Mouse (Mus musculus) left cerebral cortex, adult 8-10 months (tissue): ENCODE results near the gene Vill. TPM values are rescaled to one million over a fixed set of nuclear protein-coding genes. Genes with fewer than 3 reads are reported as not detected.

Experiments used
- DNase-seq, 2 experiments: peaks; one replicate each; pipeline ENCODE4 v3.0.0; 2022; ENCODE audit warnings: low spot score in 2 of 2
- total RNA-seq, 4 experiments: library from RNA; stranded (reverse); gene quantifications; 2 replicates each; pipeline ENCODE4 v1.2.4; 2022

Gene Vill
- total RNA-seq, 4 experiments from 2014 or later = 5.3 to 7.6 (median 7.3) TPM

GRCm38 (mm10) chr9:119034676-119035665 is 17.6 kb upstream of the Vill start:
- DNase-seq = no peak

DNA sequence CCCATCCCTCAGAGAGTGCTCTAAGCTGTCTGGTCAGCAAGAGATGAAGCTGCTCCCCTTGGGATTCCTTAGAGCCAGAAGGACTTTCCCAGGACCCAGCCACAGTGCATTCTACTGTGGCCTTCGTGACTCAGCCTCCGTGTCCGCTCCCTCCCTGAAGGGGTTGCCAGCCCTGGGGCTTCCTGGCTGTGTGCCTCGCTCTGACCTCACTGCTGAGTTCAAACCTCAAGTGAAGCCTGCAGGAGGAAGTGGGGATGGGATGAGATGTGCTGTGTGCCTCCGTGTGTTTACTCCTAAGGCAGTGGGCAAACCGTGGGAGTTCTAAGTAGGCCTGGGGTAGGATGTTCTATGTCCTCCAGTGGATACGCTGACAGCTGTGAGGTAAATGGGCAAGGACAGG is 16.7 kb upstream of the Vill start:
- DNase-seq = no peak

DNA sequence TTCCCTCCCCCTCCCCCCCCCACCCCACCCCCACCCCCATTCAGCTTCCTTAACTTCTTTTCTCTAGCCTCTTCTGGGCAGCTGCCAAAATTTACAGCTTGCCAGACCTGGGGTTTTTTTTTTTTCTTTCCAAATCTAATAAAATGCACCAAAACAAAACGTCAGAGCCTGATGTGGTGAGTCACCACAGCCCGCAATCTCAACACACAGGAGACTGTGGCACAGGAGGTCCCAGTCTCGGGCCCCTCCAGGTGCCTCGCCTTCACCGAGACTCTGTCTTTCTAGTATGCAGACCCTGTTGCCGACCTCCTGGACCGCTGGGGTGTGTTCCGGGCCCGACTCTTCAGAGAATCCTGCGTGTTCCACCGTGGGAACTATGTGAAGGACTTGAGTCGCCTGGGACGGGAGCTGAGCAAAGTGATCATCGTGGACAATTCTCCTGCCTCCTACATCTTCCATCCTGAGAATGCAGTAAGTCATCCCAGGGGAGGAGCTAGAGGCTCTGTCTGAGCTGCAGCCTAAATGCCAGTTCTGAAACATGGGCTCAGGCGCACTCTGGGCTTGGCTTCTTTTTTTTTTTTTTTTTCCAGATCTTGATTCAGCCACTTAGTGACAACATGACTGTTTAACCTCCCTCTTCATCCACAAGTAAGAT is 15.4 kb upstream of the Vill start:
- peak in 1 of 2 experiments; percentile 46 for DNase-seq

GRCm38 (mm10) chr9:119038574-119038973 is 14.0 kb upstream of the Vill start:
- no peak for DNase-seq

DNA sequence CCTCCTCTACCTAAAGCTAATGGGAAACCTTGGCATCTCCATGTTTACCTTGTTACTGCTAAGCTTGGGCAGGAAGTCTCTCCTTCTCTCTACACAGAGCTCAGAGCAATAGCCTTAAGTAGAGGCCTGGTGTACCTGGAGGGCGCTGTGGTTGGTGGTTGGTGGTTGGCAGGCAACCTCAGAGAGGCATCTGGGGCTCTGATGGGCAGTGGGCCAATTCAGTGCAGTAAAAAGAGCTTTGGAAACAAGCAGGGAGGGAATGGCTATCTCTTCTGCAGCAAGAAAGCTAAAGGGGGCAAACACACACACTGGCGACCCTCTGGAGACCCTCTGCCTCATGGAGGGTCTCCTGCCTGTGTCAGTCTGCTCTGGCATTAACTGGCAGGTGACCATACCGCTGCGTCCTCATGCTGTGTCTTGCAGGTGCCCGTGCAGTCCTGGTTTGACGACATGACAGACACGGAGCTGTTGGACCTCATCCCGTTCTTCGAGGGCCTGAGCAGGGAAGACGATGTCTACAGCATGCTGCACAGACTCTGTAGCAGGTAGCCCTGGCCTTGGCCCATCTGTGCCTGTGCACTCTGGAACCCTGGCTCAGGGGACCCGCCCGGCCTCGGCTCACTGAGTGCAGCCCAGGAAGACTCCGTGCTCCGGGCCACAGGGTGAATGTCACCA is 12.3 kb upstream of the Vill start:
- no peak for DNase-seq

DNA sequence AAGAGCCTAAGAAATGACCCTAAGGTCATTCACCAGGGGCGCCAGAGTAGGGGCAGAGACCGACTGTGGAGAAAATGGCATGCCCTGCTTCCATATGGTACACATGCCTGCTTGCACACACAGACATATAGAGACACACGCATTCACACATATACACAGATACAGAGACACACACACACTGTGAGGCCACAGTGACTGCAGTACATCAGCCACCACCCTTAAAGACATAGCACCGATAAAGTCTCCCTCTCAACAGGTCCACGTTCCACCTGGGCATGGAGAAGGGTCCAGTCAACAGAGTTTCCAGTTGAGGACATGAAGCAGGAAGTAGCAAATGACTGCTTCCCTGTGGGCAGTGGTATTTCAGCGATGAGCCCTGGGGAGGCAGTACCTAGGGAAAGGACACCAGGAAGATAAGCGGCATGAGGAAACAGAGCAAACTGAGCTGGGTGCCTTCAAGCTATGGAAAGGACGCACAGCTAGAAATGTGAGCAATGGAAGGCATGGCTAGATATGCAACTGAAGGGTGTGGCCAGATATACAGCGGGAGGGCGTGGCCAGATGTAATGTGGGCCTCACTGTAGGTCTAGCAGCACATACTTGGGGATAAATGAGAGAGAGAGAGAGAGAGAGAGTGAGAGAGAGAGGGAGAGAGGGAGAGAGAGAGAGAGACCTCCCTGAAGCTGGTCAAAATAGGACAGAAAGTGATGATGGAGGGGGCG is 4.2 kb upstream of the Vill start:
- no peak for DNase-seq

DNA sequence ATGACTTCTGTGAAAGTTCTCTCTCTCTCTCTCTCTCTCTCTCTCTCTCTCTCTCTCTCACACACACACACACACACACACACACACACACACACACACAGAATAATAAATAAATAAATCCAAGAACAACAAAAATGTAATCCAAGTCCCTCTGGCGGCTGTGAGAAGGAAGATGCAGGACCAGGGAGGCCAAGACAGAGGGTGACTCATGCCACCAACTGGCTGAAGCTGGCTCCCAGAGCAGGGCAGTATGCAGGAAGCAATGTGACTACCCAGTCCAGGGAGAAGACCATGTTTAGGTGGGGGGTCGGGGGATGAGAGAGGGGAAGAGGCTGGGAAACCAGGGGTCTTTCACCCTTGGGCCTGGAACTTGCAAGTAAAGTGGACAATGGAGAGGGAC is 1.4 kb upstream of the Vill start:
- no peak for DNase-seq

DNA sequence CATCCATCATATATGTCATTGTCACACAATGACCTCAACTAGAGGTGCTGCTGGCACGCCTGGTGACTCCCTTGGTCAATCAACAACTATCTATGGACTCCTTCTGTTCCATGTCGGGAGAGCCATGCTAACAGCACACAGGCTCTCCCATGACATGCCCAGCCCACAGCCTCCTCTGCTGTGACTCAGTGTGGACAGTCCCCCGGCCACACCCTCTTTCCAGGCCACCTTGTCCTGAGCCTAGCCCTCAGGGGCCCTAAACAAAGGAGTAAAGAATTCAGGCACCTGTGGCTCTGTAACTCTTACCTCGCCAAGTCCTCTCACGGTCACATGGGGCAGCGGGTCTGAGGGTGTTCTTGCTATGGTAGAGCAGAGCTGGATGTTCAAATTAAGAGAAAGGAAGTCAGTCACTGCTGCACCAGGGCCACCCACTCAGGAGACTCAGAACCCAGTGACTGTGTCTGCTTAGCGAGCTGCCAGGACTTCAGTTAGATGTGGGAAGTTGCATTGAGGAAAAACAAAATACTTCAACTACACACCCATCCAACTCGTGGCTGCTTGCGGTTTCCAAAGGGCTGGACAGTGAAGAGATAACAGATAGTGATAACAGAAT is 1.5 kb downstream of the Vill start:
- DNase-seq = no peak

DNA sequence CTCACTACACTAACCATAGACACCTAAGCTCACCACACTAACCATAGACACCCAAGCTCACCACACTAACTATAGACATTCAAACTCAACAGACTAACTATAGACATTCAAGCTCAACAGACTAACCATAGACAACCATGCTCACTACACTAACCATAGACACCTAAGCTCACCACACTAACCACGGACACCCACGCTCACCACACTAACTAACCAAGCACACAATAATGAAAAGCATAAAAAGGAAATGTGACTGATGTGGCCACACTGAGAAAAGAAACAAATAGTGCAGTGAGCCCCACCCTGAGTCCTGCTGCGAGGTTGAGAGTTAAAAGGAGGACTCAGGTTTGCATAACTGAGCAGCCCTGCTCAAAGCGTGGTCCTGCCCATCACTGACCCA is 2.8 kb downstream of the Vill start:
- no peak for DNase-seq

DNA sequence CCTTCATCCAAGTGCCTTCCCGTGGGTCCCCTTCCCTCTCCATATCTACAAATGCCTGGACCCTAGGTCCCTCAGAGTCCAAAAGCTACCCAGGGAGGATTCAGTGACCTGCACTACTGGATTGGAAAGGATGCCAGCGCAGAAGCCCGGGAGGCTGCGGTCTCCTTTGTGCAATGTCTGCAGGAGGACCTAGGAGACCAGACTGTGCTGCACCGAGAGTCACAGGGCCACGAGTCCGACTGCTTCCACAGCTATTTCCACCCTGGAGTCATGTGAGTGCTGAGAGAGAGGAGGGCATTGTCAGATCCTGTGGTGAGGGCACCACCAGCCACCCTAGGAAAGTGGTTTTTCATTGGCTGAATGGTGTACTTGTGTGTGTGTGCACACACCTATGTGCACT is 5.7 kb downstream of the Vill start:
- DNase-seq = no peak

- no peak for DNase-seq
Measured at GRCm38 (mm10) chr9:119060701-119061100, 8.1 kb downstream of the Vill start.

GRCm38 (mm10) chr9:119063036-119063644 is 10.6 kb downstream of the Vill start:
- DNase-seq = no peak

GRCm38 (mm10) chr9:119064296-119064695 is 11.7 kb downstream of the Vill start:
- DNase-seq = no peak

GRCm38 (mm10) chr9:119067601-119068000 is 15.0 kb downstream of the Vill start:
- DNase-seq = peak; percentile 64 to 85

DNA sequence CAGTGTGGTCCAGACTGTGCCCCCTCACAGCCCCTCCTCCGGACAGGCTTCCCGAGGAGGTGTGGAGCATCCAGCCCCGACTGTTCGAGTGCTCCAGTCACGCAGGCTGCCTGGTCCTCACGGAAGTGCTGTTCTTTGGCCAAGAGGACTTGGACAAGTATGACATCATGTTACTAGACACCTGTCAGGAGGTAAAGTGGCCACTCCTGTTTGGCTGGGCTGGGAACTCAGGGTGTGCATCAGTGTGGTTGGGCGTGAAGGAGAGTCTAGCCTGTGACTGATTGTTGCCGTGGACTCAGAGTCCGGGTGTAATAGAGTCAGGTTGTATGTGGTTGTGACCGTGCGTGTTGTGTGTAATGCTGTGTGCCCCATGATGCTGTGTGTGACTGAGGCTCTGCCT is 15.7 kb downstream of the Vill start:
- DNase-seq = no peak

DNA sequence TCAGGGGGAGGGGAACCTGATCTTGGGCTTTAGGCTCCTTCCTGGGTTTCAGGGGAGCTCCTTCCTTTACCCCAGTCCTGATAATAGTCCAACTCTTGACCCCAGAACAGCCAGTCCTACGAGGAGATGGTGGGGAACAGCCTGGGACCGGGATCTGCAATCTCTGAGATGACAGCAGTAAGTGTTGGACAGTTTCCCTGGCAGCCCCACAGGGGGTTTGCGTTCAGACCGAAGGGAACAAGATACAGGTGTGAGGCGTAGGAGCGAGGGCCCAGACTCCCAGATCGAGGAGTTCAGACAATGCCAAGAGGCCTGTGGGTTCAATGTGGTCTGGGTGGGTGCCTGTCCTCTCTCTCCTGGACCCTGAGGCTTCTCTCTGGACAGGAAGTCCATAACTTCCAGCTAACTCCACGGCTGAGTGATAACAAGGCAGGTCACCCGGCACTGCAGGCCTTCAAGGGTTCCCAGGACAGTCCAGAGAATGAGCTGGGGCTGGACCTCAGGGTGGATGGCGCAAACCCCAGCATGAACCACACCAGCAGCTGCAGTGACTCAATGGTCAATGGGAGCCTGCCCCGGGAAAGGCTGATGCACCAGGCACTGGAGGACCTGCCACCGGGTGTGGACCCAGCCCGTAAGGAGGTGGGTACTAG is 17.7 kb downstream of the Vill start:
- no peak for DNase-seq

GRCm38 (mm10) chr9:119071786-119072185 is 19.2 kb downstream of the Vill start:
- DNase-seq = no peak

DNA sequence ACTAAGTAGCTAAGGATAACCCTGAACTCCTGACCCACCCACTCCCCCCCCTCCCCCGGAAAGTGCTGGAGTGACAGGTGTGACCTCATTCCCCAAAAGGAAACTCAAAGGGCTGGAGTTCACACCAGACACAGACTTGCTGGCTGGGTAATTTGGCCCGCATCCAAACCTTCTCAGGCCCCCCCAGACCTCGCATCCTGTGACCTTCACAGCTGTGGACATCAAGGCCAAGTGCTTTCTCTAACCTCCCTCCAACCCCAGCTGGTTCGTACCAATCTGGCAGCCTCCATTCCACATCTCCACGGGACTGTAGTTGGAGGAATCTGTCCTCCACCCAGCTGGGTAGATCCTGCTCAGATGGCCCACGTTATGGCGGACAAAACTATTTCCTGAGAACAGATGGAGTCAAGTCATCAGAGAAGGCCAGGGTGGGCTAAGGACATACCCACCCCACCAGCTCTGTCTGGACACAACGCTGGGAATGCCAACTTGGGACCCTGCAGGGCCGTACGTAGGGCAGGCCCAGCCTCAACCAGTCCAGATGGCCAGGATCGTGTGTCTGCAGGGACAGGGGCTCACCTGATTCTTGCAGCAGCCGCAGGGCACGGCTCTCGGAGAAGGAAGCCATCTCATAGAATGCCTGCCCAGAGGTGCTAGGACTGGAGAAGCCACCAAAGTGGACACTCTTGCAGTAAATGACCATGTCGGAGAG is 20.8 kb downstream of the Vill start:
- DNase-seq = no peak

DNA sequence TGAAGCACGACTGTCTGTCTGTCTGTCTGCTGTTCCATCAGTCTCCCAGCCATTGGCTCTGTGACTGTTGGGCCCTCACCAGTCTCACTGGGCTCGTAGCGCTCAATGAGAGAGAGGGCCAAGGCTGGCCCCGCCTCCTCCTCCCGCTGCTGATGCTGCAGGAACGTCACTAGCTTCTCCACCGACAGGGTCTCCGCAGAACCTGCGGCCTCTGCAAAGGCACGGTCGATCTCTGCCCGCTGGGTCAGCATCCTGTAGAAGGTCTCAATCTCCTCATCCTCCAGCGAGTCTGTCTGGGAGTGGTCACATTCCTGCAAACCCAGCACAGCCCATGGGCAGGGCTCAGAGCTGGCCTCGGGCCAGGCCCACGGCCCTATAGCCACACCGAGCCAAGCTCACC is 23.1 kb downstream of the Vill start:
- DNase-seq = no peak
